Mouse (Mus musculus) induced T-regulatory cell, adult 2 months (primary cell): ENCODE results near the gene Dhrs2.

ENCODE experiments used
- DNase-seq: peaks from one replicate; pipeline ENCODE4 v3.0.0-alpha.2; 2012; ENCODE audit warnings: low read depth

The Dhrs2 gene

DNA sequence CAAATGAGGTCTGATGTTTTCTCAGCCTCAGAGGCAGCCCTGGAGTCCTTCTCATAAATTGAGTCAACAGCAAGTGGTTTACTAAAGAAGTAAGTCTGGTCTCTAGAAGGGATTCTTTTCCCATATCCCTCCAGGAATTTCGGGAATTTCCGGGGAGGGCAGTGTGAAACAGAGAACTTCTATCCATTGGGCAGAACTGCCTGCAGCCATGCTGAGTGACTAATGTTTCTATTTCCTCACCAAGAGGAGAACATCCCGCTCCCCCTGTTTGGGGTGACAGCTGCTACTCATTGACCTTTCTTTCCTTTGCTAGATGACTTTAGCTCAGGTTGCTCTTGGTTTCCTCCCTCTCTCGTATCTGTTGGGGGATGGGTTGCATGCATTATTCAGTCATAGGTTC, 31.8 kb downstream of the Dhrs2 start:
- DNase-seq = no peak

DNA sequence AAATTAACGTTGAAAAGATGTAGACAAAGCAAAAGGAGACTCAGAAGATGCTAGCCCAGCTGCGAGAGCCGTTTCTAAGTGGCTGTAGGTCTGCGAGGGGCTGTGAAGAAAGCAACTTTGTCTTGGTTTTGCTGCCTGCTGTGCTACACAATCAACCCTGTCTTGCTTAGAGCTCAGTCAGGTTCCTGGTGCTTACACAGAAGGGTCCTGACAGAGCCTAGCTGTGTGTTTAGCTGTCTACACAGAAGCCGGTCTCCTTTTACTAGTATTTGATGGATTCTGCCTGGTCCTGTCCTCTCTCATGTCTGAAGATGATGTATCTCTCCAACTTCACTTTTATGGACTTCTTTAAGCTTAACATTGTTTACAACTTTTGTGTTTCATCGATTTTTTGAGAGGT, 33.6 kb downstream of the Dhrs2 start:
- DNase-seq = no peak

DNA sequence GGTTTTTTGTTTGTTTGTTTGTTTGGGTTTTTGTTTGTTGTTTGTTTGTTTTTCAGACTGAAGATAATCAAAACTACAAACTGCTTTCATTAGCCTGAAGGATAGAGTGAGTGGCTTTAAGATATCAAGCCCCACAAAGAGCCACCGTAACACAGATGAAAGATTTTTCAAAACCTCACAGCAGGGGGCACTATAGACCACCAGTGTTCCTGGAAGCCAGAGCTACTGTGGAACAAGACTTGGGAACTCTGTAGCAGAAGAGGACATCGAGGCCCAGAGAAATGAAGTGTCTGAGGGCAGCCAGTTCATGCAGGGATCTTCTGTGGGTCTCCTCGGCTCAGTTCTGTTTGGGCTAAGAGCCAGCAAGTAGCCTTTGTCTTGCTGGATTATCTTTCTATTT, 49.4 kb downstream of the Dhrs2 start:
- DNase-seq = peak; percentile 33

DNA sequence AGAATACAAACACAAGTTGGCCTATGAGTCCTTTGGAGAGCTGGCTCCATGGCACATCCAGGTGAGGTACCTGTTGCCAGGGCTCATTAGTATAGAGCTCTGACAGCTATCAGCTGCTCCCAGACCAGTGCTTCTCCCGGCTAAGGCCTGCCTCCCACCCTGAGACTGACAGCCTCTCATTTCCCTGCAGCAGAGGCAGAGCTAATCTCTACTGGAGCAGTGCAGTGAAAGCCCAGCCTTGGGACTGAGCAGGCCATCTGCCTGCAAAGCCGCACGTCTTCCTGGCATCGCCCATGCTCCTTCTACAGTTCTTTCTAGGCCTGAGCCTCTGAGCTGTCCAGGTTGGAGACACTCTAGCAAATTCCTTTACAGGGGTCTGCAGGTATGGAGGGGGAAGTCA, 51.2 kb downstream of the Dhrs2 start:
- no peak for DNase-seq

DNA sequence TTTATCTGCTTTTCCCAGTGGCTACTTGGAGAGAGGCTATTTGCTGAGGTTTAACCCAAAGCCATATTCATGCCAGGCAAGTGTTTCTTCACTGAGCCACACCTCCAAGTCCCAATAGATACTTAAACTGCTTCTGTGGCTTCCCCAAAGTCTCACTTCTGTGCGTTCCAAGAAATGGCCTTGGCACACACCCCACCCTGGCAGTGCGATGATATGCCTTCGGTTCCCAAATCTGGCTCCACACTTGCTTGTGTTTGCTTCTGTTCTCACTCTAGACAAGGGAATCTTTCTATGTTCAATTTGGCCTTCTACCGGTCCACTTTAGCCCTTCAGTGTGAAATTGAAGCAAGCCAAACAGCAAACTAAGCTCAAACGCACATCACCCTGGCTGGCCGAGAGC, 53.0 kb downstream of the Dhrs2 start:
- DNase-seq = no peak

DNA sequence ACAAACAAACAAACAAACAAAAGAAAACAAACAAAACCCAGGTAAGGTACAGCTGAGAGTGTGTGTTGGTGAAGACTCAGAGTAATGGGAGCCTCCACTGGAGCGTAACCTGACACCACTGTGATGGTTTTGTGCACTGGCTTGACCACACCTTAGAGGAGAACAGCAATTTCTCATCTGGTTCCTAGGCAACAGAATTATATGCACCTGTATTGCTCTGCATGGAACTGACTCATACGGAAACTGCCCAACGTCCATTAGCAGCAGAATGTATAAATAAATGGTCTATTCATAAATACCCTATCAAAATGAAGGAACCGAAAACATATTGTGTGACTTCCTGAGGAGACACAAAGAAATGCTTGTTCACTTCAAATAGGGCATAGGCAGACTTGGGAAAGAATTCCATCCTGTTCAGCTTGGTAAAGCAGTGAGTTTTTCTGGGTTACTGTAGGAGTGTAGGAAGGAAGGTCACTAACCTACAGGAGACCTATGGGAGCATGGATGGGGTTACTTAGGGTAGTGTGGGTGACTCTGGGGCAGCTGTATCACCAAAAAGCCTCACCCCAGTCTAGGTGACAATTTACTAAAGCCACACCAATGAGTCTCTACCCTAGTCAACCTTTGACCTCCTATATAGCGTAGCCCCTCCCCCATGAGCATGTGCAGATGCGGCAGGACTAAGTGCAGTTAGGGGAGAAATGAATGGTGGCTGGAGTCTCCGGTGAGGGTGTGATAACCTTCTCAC, 57.7 kb downstream of the Dhrs2 start:
- DNase-seq = no peak
